Mouse (Mus musculus) embryonic fibroblast, embryonic 13.5 days (primary cell): ENCODE measurements at regions not wholly inside any gene's neighbourhood (a gene's known extent, or its start where the extent isn't known, plus 50 kb on each side); places are given as distances from the start of the nearest gene placed in this dataset.

ENCODE experiments used
- CTCF ChIP-seq: IDR thresholded peaks from 2 replicates; pipeline ENCODE4 v1.5.1; 2011; ENCODE audit warnings: mild to moderate bottlenecking, control low read depth, low read length, moderate library complexity, borderline replicate concordance; ENCODE audit not compliant: insufficient read depth
- POLR2A ChIP-seq: IDR thresholded peaks from 2 replicates; pipeline ENCODE4 v1.6.1; 2011; ENCODE audit warnings: low read depth, mild to moderate bottlenecking, control low read depth, low read length, moderate library complexity

DNA sequence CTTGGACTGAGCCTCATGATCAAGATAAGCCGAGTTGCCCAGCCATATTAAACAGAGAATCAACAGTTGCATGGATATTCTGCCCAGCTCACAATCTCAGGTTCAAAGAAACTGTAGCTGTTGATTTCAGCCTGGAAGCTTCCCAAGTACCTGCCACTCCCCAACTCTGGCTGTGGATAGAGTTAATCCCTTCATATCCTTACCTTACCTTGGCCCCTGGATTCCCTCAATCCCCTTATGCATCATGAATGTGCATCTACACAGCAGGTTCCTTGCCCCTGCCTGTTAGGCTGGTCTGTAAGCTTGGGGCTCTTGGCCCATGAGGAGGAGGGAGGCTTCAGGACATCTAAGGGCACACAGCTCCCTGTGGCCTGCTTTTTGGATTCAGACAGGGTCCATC lies 414.8 kb downstream of the Fam19a5 start:
- no peak for TF ChIP-seq CTCF
- TF ChIP-seq POLR2A: no peak
